Mouse (Mus musculus): ENCODE data around the gene Calr4. TPM values are rescaled to one million over a fixed set of nuclear protein-coding genes. Genes with fewer than 3 reads are reported as not detected.

Calr4 gene
- total and polyA plus RNA-seq, 3 experiments, result 0.09 TPM; not detected in 2

- Histone ChIP-seq H3K36me3 (replicated peaks) (no peaks in the 10 kb centered on the region), H3K4me3 (ENCODE audit: low read depth, low read length) (no peak overlapping the region), H3K9me3 (replicated peaks) (no peaks in the 10 kb centered on the region), H3K4me1 (ENCODE audit: insufficient read depth, low read depth, low read length) (no peaks in the 10 kb centered on the region), H3K27me3 (ENCODE audit: insufficient read depth, low read length) (peaks cover 27% of the 10 kb centered on the region)
- DNase-seq (ENCODE audit: low spot score), result no peak
- no peak for ATAC-seq (ENCODE audit: extremely low read depth, insufficient number of reproducible peaks, low FRiP score, poor library complexity, severe bottlenecking)
- TF ChIP-seq GATA1 (IDR thresholded peaks at IDR 0.05; ENCODE audit: borderline replicate concordance, low read length), result no peak
- TF ChIP-seq CTCF (IDR thresholded peaks at IDR 0.05; ENCODE audit: low read depth, low read length), result no peak
- TF ChIP-seq POLR2AphosphoS5 (IDR thresholded peaks at IDR 0.05; ENCODE audit: insufficient replicate concordance, low read depth, low read length), result no peak
- TF ChIP-seq GATA2 (IDR thresholded peaks at IDR 0.05; ENCODE audit: borderline replicate concordance, low read depth, low read length), result no peak
- no peak for TF ChIP-seq TAL1 (conservative IDR thresholded peaks at IDR 0.05; ENCODE audit: low read depth, low read length)
Observed at GRCm38 (mm10) chr4:109213986-109214385, 20.3 kb upstream of the Calr4 start.

- no peaks in the 10 kb centered on the region for H3K9me3 ChIP-seq (replicated peaks)
- ATAC-seq (ENCODE audit: extremely low read depth, insufficient number of reproducible peaks, low FRiP score, poor library complexity, severe bottlenecking) (no peak), DNase-seq (ENCODE audit: low spot score) (no peak)
- no peak overlapping the region for H3K4me3 ChIP-seq (ENCODE audit: low read depth, low read length)
- H3K36me3 ChIP-seq (replicated peaks), result no peaks in the 10 kb centered on the region
- H3K4me1 ChIP-seq (ENCODE audit: insufficient read depth, low read depth, low read length), result no peaks in the 10 kb centered on the region
- TF ChIP-seq GATA2 (IDR thresholded peaks at IDR 0.05; ENCODE audit: borderline replicate concordance, low read depth, low read length) (no peak), CTCF (IDR thresholded peaks at IDR 0.05; ENCODE audit: low read depth, low read length) (no peak), TAL1 (conservative IDR thresholded peaks at IDR 0.05; ENCODE audit: low read depth, low read length) (no peak), GATA1 (IDR thresholded peaks at IDR 0.05; ENCODE audit: borderline replicate concordance, low read length) (no peak), POLR2AphosphoS5 (IDR thresholded peaks at IDR 0.05; ENCODE audit: insufficient replicate concordance, low read depth, low read length) (no peak)
- peaks cover 19% of the 10 kb centered on the region for H3K27me3 ChIP-seq (ENCODE audit: insufficient read depth, low read length)
Observed at GRCm38 (mm10) chr4:109218008-109218407, 16.3 kb upstream of the Calr4 start.

GRCm38 (mm10) chr4:109220441-109220940 is 13.8 kb upstream of the Calr4 start:
- Histone ChIP-seq H3K27me3 (ENCODE audit: insufficient read depth, low read length) (peaks cover 23% of the 10 kb centered on the region), H3K9me3 (replicated peaks) (no peaks in the 10 kb centered on the region), H3K4me1 (ENCODE audit: insufficient read depth, low read depth, low read length) (no peaks in the 10 kb centered on the region), H3K36me3 (replicated peaks) (no peaks in the 10 kb centered on the region), H3K4me3 (ENCODE audit: low read depth, low read length) (no peak overlapping the region)
- ATAC-seq (ENCODE audit: extremely low read depth, insufficient number of reproducible peaks, low FRiP score, poor library complexity, severe bottlenecking) (no peak), DNase-seq (ENCODE audit: low spot score) (no peak)
- TF ChIP-seq POLR2AphosphoS5 (IDR thresholded peaks at IDR 0.05; ENCODE audit: insufficient replicate concordance, low read depth, low read length) (no peak), GATA1 (IDR thresholded peaks at IDR 0.05; ENCODE audit: borderline replicate concordance, low read length) (no peak), TAL1 (conservative IDR thresholded peaks at IDR 0.05; ENCODE audit: low read depth, low read length) (no peak), GATA2 (IDR thresholded peaks at IDR 0.05; ENCODE audit: borderline replicate concordance, low read depth, low read length) (no peak), CTCF (IDR thresholded peaks at IDR 0.05; ENCODE audit: low read depth, low read length) (no peak)

- H3K4me3 ChIP-seq (ENCODE audit: low read depth, low read length), result no peak overlapping the region
- H3K4me1 ChIP-seq (ENCODE audit: insufficient read depth, low read depth, low read length), result no peaks in the 10 kb centered on the region
- H3K27me3 ChIP-seq (ENCODE audit: insufficient read depth, low read length), result peaks cover 25% of the 10 kb centered on the region
- H3K9me3 ChIP-seq (replicated peaks), result no peaks in the 10 kb centered on the region
- TF ChIP-seq CTCF (IDR thresholded peaks at IDR 0.05; ENCODE audit: low read depth, low read length), result no peak
- TF ChIP-seq TAL1 (conservative IDR thresholded peaks at IDR 0.05; ENCODE audit: low read depth, low read length), result no peak
- no peak for TF ChIP-seq GATA2 (IDR thresholded peaks at IDR 0.05; ENCODE audit: borderline replicate concordance, low read depth, low read length)
- TF ChIP-seq GATA1 (IDR thresholded peaks at IDR 0.05; ENCODE audit: borderline replicate concordance, low read length), result no peak
- TF ChIP-seq POLR2AphosphoS5 (IDR thresholded peaks at IDR 0.05; ENCODE audit: insufficient replicate concordance, low read depth, low read length), result no peak
- DNase-seq (ENCODE audit: low spot score) (no peak), ATAC-seq (ENCODE audit: extremely low read depth, insufficient number of reproducible peaks, low FRiP score, poor library complexity, severe bottlenecking) (no peak)
- no peaks in the 10 kb centered on the region for H3K36me3 ChIP-seq (replicated peaks)
Observed at GRCm38 (mm10) chr4:109222001-109222400, 12.3 kb upstream of the Calr4 start.

GRCm38 (mm10) chr4:109224762-109225552 is 9.3 kb upstream of the Calr4 start:
- H3K4me1 ChIP-seq (ENCODE audit: insufficient read depth, low read depth, low read length), result peaks cover 3% of the 10 kb centered on the region
- TF ChIP-seq TAL1 (conservative IDR thresholded peaks at IDR 0.05; ENCODE audit: low read depth, low read length), result no peak
- TF ChIP-seq GATA2 (IDR thresholded peaks at IDR 0.05; ENCODE audit: borderline replicate concordance, low read depth, low read length), result no peak
- no peak for TF ChIP-seq CTCF (IDR thresholded peaks at IDR 0.05; ENCODE audit: low read depth, low read length)
- no peak for TF ChIP-seq POLR2AphosphoS5 (IDR thresholded peaks at IDR 0.05; ENCODE audit: insufficient replicate concordance, low read depth, low read length)
- TF ChIP-seq GATA1 (IDR thresholded peaks at IDR 0.05; ENCODE audit: borderline replicate concordance, low read length), result no peak
- H3K27me3 ChIP-seq (ENCODE audit: insufficient read depth, low read length), result peaks cover 20% of the 10 kb centered on the region
- H3K36me3 ChIP-seq (replicated peaks), result no peaks in the 10 kb centered on the region
- DNase-seq (ENCODE audit: low spot score) (no peak), ATAC-seq (ENCODE audit: extremely low read depth, insufficient number of reproducible peaks, low FRiP score, poor library complexity, severe bottlenecking) (no peak)
- no peaks in the 10 kb centered on the region for H3K9me3 ChIP-seq (replicated peaks)
- no peak overlapping the region for H3K4me3 ChIP-seq (ENCODE audit: low read depth, low read length)

GRCm38 (mm10) chr4:109225606-109226005 is 8.7 kb upstream of the Calr4 start:
- H3K4me3 ChIP-seq (ENCODE audit: low read depth, low read length), result no peak overlapping the region
- no peak for TF ChIP-seq GATA1 (IDR thresholded peaks at IDR 0.05; ENCODE audit: borderline replicate concordance, low read length)
- TF ChIP-seq CTCF (IDR thresholded peaks at IDR 0.05; ENCODE audit: low read depth, low read length), result no peak
- TF ChIP-seq TAL1 (conservative IDR thresholded peaks at IDR 0.05; ENCODE audit: low read depth, low read length), result no peak
- no peak for TF ChIP-seq GATA2 (IDR thresholded peaks at IDR 0.05; ENCODE audit: borderline replicate concordance, low read depth, low read length)
- no peak for TF ChIP-seq POLR2AphosphoS5 (IDR thresholded peaks at IDR 0.05; ENCODE audit: insufficient replicate concordance, low read depth, low read length)

More at GRCm38 (mm10) chr4:109225606-109226005, 8.7 kb upstream of the Calr4 start:
- H3K4me1 ChIP-seq (ENCODE audit: insufficient read depth, low read depth, low read length), result peaks cover 4% of the 10 kb centered on the region
- DNase-seq (ENCODE audit: low spot score) (no peak), ATAC-seq (ENCODE audit: extremely low read depth, insufficient number of reproducible peaks, low FRiP score, poor library complexity, severe bottlenecking) (no peak)
- H3K9me3 ChIP-seq (replicated peaks), result no peaks in the 10 kb centered on the region
- H3K36me3 ChIP-seq (replicated peaks), result no peaks in the 10 kb centered on the region
- H3K27me3 ChIP-seq (ENCODE audit: insufficient read depth, low read length), result peaks cover 20% of the 10 kb centered on the region
